Mouse (Mus musculus) layer of hippocampus, postnatal 10 days (tissue): ENCODE data around the gene Wipi1. TPM values are rescaled to one million over a fixed set of nuclear protein-coding genes. Genes with fewer than 3 reads are reported as not detected.

Source experiments
- DNase-seq, 2 experiments: peaks; one replicate each; pipeline ENCODE4 v3.0.0; 2021; ENCODE audit warnings: low spot score in 2 of 2
- total RNA-seq, 2 experiments: library from RNA; stranded (reverse); gene quantifications; 2 replicates each; pipeline ENCODE4 v1.2.3; 2021

The Wipi1 gene
- total RNA-seq, 2 experiments from 2014 or later: 22.0 to 24.3 TPM

DNA sequence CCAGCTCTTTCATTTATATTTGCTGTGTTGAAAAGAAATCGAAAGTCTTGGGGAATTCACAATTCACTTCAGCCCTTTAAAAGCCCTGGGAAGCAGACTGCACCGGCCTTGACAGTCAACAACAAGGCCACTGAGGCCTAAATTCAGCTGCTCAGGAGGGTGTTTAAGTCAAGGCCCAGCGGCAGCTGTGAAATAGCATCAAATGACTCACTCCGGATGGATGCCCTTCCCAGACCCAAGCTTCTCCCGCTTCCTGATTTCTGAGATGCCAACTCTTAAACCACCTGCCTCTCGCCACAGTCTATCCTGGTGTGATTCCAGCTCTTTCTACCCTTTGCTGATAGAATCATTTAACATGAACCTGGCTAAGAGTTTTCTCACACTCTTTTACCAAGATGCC, 8.6 kb upstream of the Wipi1 start:
- no peak for DNase-seq

DNA sequence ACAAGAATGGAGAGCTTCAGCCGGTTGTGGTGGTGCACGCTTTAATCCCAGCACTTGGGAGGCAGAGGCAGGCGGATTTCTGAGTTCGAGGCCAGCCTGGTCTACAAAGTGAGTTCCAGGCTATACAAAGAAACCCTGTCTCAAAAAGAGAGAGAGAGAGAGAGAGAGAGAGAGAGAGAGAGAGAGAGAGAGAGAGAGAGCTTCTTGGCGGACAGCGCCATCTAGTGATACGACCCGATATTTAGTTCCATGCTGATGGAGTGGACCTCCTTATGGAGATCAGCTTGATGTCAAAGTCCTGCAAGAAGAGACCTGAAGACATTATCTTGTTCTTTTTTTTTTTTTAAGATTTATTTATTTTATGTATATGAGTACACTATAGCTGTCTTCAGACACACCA, 7.3 kb upstream of the Wipi1 start:
- peak; percentile 48 to 55 for DNase-seq

DNA sequence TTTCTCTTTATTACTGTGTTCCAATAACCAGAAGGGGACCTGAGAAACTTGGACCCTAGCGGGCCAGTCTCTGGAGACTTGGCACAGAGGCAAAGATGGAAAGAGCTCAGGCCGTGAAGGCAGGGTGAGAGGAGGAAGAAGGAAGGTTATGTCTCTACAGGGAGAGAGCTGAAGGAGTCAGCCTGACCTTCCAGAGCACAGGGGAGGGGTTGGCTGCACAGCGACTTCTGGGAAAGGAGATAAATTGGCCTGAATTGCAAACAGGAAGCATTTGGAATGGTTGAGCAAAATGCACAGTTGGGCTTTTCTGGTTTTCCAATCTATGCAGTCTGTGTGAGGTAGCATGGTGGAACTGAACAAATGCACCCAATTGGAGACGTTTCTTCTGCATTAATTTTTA, 5.0 kb upstream of the Wipi1 start:
- DNase-seq: no peak

DNA sequence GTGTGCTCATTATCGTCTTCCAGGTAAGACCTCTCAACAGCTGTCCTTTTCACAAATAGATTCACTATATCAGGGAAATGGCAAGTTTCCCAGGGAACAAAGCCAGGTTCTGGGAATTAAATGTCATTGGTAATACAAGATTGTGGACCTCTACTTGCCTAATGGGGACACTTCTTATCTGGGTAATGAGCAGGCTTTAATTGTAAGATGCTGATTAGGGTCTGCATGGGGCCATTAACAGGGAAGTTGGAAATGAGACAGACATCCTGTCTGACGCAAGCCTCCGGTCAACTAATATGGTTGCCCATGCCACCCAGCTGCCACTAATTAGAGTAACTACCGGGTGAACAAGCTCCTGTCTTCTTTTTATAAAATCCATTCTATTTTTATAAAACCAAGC, 4.6 kb upstream of the Wipi1 start:
- DNase-seq: no peak

DNA sequence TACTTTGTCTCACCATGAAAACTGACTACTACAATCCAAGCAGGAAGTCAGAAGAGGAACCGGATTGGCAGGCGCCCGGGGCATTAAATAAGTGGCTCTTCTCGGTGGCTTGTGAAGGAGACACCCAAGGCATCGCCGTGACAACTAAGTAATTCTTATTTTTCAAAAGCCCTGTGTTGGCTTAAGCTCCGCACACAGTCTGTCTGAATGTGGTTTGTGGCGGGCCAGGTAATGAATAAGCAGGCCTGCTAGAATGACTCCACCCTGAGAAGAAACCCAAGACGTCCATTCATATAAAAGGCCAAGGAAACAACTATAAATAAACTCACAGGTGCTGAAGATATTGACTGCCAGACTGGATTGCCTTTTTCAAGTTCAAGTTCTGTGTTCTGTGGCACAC, 3.5 kb upstream of the Wipi1 start:
- DNase-seq: no peak

DNA sequence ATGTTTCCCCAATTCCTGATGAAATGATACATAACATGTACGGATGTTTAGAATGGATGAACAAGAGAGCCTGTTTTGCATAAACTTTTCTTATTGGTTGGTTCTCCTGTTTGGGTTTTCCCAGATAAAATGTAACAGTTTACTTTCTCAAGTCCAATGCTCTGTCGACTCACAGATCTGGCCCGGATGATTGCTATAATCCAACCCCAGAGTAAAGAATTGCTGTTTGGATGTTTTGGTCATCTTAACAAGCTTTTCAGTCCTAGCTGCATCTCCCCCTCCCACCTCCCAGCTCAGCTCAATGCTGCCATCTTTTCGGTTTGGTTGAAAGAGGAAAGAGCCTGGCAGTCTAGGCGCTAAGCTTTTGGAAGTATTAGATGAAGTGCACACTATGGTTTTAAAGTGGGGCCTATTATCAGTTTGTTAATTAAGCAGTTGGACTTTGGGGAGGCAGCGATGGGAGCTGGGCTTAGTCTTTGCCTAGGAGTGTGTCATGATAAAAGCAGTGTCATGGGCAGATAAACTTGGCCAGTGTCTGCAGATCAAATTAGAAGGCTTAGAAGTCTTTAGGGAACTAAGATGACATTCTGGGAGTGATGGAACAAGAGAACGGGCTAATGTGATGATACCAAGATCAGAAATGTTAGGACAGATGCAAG, 1.2 kb upstream of the Wipi1 start:
- no peak for DNase-seq

DNA sequence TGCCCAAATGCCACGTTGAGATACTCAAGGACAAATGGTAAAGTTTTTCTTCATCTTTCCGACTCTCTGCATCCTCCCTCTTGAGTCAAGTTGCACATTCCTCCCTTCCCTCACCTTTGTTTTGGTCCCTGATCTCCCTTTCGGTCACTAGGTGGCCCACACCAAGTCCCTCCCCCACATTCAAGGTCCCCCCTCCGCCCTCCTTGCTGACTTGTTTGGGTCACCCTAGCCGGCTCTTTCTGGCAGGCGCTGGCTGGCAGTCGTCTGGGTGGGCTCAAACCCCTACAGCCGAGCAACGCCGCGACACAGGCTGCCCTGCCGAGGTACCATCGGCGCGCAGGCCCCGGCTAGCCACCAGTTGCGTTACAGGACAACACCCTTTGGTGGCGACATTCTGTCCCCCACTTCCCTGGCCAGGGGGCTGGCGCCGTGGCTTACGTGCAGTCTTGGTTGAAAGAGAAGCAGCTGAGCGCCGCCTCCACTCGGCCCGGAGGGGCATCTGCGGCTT, 918 bp downstream of the Wipi1 start:
- no peak for DNase-seq

DNA sequence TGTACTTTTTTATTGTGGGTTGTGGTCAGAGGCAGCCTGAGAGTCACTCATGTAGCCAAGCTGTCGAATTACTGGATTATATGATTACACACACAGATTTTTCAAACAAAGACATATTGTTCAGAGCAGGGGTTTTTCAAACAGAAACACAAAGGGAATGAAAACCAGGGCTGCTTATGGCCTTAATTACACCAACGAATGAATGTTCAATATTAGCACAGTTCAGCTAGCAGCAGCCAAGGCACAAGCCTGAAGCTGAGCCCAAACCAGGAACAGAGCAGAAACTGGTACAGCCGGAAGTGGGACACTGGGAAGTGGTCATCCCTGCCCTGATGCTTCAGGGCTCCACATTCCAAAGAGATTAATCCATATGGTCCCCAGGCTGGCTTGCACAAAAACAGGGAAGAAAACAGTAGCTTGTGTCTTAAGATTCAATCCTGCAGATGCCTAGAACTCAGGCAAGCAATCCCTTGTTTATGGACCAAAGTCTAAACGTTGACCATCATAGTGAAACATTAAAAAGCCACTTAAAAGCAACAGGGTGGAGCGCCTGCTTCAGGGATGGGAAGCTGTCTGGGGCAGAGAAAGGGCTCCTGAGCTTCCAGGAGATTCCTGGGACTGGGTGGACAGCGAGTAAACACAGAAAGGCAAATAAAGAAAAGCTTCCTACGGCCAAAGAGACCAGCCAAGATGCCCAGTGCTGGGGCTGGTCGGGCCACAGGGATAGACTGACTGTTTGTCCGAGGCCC, 1.5 kb downstream of the Wipi1 start:
- DNase-seq: no peak

DNA sequence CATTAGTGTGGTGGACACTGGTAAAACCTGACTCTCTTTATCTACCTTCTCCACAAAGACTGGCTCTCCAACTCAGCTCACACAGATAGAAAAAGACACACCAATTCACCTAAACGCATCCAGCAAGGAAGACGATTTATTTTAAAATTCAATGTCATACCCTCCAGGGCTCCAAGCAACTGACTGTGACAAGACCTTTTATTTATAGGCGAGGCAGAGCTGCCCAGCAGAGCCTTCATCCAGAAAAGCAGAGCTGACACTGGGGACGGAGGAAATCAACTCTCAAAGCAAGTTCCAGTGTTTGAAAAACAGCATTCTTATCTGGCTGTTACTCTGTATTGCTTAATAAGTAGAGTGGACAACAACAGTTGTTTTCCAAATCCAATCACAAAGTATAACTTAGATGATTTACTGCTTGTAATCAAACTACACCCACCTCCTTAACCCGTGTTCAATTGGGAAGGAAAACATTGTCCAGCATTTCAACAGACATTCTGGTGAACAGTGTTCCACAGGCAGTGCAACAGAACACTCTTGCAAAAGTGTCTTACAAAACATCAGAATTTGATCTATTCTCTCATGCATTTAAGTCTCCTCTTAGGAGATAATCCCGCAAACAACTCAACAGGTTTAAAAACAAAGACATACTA, 2.7 kb downstream of the Wipi1 start:
- DNase-seq: no peak

DNA sequence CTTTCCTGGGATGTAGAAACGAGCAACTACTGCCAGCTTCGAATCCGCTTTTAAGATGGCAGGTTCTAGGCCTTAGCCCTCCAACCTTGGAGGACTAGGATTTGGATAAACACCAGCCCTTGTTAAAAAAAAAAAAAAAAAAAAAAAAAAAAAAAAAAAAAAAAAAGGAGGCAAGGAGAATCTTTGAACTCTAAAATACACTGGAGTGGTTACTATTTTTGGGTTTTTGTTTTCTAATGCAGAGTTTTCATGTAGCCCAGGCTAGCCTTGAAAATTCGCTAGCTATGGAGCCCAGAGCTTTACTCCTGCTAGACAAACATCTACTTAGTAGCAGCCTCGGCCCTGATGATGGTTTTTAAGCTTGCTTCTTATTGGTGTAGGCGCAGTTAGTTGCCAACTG, 4.2 kb downstream of the Wipi1 start:
- DNase-seq: no peak

DNA sequence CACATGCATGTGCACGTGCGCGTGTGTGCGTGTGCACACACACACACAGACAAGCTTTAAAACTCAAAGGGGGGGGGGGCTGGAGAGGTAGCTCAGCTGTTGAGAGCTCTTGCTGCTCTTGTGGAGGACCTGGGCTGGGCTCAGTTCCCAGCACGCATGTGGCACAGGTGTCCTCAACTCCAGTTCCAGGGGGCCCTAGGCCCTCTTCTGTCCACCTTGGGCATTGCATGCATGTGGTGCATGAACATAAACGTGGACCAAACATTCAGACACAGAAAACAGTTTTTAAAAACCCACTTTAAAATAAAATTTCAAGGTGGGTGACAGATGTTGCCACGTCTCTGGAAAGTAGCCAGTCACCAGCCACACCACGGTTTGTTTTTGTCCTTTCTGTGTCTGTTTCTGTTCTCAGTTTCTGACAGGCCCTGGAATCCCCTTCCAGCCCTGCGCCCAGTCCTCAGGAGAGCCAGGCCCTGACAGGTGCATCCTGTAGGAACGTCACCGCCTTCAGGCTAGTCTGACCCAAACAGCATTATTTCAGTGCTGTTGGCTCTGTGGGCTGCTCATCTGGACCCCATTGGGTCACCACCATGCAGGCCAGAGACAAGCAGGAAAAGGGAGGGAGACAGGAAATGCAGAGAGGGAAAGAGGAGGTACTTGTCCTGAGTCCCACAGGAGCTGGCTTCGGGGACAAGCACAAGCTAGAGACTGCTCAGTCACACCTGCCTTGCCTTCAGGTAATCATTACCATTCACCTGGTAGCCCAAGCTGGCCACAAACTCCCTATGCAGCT, 12.8 kb downstream of the Wipi1 start:
- no peak for DNase-seq

DNA sequence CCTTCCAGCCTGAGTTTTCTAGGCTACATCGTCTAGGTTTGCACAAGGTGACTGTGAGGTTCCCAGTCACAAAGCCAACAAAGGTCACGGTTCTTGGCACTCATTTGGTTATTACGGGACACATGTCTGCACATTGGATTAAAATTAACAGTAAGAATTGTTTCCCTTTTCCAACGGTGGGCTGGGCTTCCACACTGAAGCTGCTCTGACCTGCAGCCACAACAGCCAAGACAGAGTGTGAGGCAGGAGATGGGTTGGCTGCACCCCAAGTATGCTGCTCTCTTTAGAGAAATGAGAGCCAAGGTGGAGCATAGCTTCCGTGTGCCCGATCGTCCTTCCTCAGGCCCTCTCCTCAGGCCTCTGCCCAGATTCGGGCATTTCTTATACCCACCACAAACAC, 17.0 kb downstream of the Wipi1 start:
- no peak for DNase-seq

DNA sequence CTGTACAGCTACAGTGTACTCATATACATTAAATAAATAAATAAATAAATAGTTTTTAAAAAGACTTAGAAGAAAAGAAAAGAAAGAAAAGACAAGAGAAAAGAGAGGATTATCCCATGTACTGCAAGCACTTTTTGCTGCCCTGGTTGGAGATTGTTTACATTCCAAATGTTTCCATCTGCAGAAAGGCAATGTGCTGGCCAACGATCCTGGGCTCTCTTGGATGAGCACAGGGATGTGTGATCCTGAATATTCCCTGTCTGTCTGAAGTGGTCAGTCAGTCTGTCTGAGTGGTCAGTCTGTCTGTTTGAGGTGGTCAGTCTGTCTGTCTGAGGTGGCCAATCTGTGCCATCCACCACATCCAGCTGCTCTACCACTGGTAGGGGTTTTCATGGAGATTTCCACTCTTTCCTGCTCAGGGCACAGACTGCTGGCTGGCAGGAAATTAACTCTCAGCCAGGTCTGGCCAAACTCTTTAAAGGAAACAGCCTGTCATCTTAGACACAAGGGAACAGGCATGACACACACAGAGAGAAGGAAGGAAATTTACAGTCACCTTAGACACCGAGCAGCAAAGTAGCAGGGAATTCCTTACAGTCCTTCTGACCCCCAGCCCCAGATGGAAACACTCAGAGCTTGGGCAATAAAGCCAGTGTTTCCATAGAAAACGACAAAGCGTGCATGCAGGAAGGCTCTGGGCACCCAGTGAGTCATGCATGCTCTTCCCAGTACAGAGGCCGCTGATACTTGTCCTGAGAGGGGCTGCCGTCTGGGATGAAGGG, 18.4 kb downstream of the Wipi1 start:
- DNase-seq: no peak

DNA sequence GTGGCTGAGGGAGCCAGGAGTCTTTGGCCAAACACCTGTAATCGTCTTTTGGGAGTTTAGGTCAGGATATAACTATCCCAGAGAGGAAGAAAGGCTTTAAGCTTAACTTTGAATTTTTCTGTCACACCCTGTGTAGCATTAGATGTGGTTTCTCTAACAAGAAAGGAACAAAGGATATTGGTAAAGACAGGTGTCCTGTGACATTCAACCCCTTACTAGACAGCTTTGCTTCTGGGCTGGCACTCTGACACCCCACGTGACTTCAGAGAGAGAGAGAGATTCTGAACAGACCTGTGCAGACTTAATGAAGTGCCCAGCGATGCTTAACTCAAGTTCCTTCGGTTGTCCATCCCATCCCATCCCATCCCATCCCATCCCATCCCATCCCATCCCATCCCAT, 20.3 kb downstream of the Wipi1 start:
- DNase-seq: no peak

DNA sequence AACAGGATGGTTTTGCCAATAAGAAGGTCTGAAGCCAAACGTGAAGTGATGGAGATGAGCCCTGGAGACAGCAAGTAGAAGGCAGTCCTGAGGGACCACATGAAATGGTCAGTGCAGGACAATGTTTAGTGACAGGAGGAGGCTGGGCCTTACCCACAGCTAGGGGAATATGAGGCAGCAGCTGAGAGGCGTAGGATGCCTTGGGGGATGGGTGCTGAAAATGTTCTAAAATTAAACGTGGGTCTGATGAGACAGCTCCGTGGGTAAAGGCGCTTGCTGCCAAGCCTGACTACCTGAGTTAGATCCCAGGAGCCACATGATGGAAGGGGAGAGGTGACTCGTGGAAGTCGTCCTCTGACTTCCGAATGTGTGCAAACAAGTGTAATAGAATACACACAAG, 21.8 kb downstream of the Wipi1 start:
- peak in 1 of 2 experiments; percentile 31 for DNase-seq

DNA sequence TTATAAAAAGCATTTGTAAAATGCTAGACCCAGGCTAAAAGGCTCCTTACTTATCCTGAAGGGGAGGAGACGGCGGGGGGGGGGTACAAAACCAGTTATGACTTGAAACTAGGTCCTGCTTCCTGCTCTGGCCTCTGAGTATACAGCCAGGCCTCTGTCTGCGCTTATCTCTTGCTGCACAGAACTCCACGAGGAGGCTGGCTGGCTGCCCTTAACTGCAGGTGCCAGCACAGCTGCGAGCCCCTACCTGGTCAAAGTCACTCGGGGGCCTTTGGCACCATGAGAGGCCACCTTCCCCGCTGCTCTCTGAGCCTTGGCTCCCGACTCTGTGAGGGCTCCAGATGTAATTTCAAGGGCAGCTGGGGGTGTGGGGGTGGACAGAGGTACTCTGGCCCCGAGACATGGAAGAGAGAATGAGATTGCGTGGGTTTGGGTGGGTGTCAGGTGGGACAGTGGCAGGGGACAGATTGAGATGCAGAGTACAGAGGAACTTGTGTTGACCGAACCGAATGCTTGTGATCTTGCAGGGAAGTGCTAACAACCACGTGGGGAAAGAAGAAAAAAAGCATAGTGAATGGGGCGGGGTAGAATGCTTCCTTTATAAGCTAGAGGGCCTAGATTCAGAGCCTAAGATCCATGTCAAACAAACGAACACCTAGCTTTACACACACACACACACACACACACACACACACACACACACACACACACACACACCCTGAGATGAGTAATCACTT, 24.0 kb downstream of the Wipi1 start:
- DNase-seq: no peak

DNA sequence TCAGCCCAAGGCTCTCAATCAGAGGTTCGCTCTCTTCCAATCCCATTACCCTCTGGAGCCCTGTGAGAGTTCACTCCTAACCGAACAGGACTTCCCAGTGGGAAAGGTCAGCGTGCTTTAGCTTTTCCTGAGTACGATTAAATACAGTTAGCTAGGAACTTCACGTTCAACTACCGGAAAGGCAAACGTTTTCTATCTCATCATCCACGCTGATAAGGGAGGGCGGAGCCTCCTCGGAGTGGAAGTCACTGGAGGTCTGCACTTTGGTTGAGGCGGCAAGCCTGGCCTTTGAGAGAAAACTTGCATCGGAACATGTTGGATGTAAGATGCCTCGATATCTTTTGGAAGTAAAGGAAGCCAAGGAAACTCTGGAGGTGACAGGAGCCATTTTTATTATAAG, 24.7 kb downstream of the Wipi1 start:
- DNase-seq: no peak

DNA sequence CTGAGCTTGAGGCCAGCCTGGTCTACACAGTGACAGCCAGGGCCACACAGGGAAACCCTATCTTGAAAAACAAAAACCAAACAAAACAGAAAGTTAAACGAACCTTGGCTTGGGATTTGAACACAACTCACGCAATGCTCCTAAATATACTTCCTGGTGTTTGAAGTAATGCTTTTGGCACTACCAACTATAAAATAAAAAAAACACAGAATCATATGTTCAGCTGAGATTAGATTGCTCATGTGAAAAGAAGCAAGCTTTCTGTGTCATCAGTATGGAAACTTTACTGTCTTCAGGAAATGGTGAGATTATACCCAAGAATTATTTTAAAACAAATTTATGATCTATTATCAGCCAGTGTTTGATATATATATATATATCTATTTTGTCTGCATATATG, 25.3 kb downstream of the Wipi1 start:
- no peak for DNase-seq

DNA sequence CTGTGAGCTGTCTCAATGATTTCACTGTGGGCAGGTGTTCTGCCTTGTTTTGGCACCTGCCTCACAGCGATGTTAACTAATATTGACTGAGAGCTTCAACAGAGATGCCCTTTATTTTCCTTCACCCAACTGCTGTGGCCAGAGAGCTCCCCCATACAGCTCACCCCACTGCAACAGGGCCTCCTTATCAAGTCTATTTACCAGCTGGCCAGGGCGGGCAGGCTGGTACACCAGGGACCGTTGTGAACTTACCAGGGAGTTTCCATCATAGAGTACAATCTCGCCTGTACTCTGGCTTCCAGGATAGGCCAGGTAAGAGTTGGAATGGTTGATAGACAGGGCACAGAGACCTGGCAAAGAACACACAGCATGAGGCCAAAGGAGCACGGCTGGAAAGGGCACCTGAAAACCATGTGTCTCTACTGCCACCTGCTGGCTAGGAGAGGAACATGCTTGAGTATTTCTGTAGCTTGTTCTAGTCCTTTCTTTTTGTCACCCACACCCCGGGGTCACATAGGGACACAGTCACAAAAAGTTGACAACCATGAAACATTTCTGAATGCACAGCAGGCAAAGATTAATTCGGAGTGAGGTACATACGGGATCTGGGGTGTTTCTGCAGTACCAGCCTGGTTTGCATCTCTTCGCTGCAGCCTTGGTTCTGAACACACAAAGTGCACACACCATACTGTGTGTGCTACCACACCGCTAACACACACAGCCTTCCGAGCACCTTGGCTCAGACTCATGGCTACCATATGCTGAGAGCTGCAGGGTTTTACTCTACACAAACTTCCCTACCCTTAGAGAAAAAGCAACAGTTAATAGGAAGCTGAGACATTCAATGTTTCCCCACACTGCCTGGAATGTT, 26.7 kb downstream of the Wipi1 start:
- DNase-seq: peak; percentile 80 to 84
